Mouse (Mus musculus) thymus, adult 2 months (tissue): ENCODE results near the gene Shroom3. TPM values are rescaled to one million over a fixed set of nuclear protein-coding genes. Genes with fewer than 3 reads are reported as not detected.

Source experiments
- DNase-seq: peaks from one replicate; pipeline ENCODE4 v3.0.0; 2021
- H3K27ac ChIP-seq: fragments of 200-500 bp; 2 replicates; pipeline ENCODE4 v1.5.1; 2012; ENCODE audit warnings: low read length, control low read depth; ENCODE audit not compliant: control insufficient read depth, insufficient read depth
- H3K27me3 ChIP-seq: fragments of 200-500 bp; 2 replicates; pipeline ENCODE4 v1.6.1; 2012; ENCODE audit warnings: mild to moderate bottlenecking, low read length, moderate library complexity, mixed read lengths; ENCODE audit not compliant: control insufficient read depth, insufficient read depth
- H3K36me3 ChIP-seq: fragments of 200-500 bp; 2 replicates; pipeline ENCODE4 v1.6.1; 2012; ENCODE audit warnings: mild to moderate bottlenecking, low read length, moderate library complexity; ENCODE audit not compliant: control insufficient read depth, insufficient read depth
- H3K4me1 ChIP-seq: fragments of 200-500 bp; replicated peaks from 2 replicates; pipeline ENCODE4 v1.6.1; 2012; ENCODE audit warnings: low read length; ENCODE audit not compliant: control insufficient read depth, insufficient read depth
- H3K4me3 ChIP-seq: fragments of 200-500 bp; 2 replicates; pipeline ENCODE4 v1.5.1; 2012; ENCODE audit warnings: mild to moderate bottlenecking, low read length, control low read depth, moderate library complexity; ENCODE audit not compliant: control insufficient read depth, insufficient read depth
- CTCF ChIP-seq: fragments of 200-500 bp; IDR thresholded peaks from 2 replicates; pipeline ENCODE4 v1.5.1; 2012; ENCODE audit warnings: mild to moderate bottlenecking, control low read depth, low read length, moderate library complexity, borderline replicate concordance; ENCODE audit not compliant: control insufficient read depth, poor library complexity, insufficient read depth; ENCODE audit errors: extremely low read depth
- POLR2A ChIP-seq: fragments of 200-500 bp; IDR thresholded peaks from 2 replicates; pipeline ENCODE4 v1.6.1; 2012; ENCODE audit warnings: mild to moderate bottlenecking, low read length, control low read depth, moderate library complexity; ENCODE audit not compliant: control insufficient read depth, poor library complexity, insufficient read depth; ENCODE audit errors: extremely low read depth
- WGBS: fragments of 180-500 bp; shearing (Covaris S2); methylation state at CpG from one replicate; pipeline ENCODE4 v1.1.7; 2018; 5-methylcytosine and 5-hydroxymethylcytosine counted together
- polyA plus RNA-seq: library from polyadenylated mRNA; depleted of rRNA; stranded (reverse); fragments of >200 nt; gene quantifications from 2 replicates; pipeline ENCODE4 v1.2.3, GENCODE M21; 2012; rRNA removed

Shroom3 gene
- 3.0 and 4.0 TPM in 2 replicates for polyA plus RNA-seq

GRCm38 (mm10) chr5:92683351-92683807, at the start of gene Shroom3:
Gene Shroom3 (plus strand): TSS chr5:92683435.
- Histone ChIP-seq H3K4me1 (no peaks in the 10 kb centered on the region), H3K27me3 (peaks cover 12% of the 10 kb centered on the region; the same call in 1 of the 2 replicates), H3K4me3 (no peak within 1 kb of the TSS), H3K27ac (no peak within 1 kb of the TSS), H3K36me3 (no peaks in the 10 kb centered on the region)
- WGBS, result 5% methylated on average over 26 of the region's 26 CpGs
- no peak for DNase-seq
- TF ChIP-seq POLR2A (no peak), CTCF (no peak)

GRCm38 (mm10) chr5:92633526-92633925, 49.7 kb upstream of the Shroom3 start:
- no peak for DNase-seq
- no peaks in the 10 kb centered on the region for H3K4me1 ChIP-seq
- no peaks in the 10 kb centered on the region for H3K36me3 ChIP-seq
- no peak overlapping the region for H3K27ac ChIP-seq
- H3K4me3 ChIP-seq, result no peak overlapping the region
- H3K27me3 ChIP-seq, result no peaks in the 10 kb centered on the region
- TF ChIP-seq POLR2A (no peak), CTCF (no peak)
- 91% methylated on average over 4 of the region's 4 CpGs for WGBS

GRCm38 (mm10) chr5:92634916-92635315, 48.3 kb upstream of the Shroom3 start:
- 88% methylated on average over 3 of the region's 3 CpGs for WGBS
- Histone ChIP-seq H3K27me3 (no peaks in the 10 kb centered on the region), H3K4me1 (no peaks in the 10 kb centered on the region), H3K36me3 (no peaks in the 10 kb centered on the region), H3K4me3 (no peak overlapping the region), H3K27ac (no peak overlapping the region)
- no peak for TF ChIP-seq POLR2A
- no peak for TF ChIP-seq CTCF
- DNase-seq, result no peak

GRCm38 (mm10) chr5:92635891-92636290, 47.3 kb upstream of the Shroom3 start:
- WGBS, result 92% methylated on average over 5 of the region's 5 CpGs
- H3K4me3 ChIP-seq, result no peak overlapping the region
- no peaks in the 10 kb centered on the region for H3K36me3 ChIP-seq
- H3K4me1 ChIP-seq, result no peaks in the 10 kb centered on the region
- TF ChIP-seq POLR2A (no peak), CTCF (no peak)
- H3K27ac ChIP-seq, result no peak overlapping the region
- no peaks in the 10 kb centered on the region for H3K27me3 ChIP-seq
- no peak for DNase-seq

GRCm38 (mm10) chr5:92640861-92641260, 42.4 kb upstream of the Shroom3 start:
- DNase-seq, result no peak
- Histone ChIP-seq H3K4me3 (no peak overlapping the region), H3K4me1 (no peaks in the 10 kb centered on the region), H3K36me3 (no peaks in the 10 kb centered on the region), H3K27ac (no peak overlapping the region), H3K27me3 (no peaks in the 10 kb centered on the region)
- TF ChIP-seq POLR2A, result no peak
- TF ChIP-seq CTCF, result no peak
- 92% methylated on average over 3 of the region's 3 CpGs for WGBS

GRCm38 (mm10) chr5:92656256-92656655, 27.0 kb upstream of the Shroom3 start:
- WGBS, result 0% methylated on average over 1 of the region's 1 CpGs
- peak; percentile 68 for DNase-seq
- H3K27me3 ChIP-seq, result no peaks in the 10 kb centered on the region
- H3K4me3 ChIP-seq, result no peak overlapping the region
- TF ChIP-seq POLR2A, result no peak
- no peak for TF ChIP-seq CTCF
- H3K36me3 ChIP-seq, result no peaks in the 10 kb centered on the region
- H3K27ac ChIP-seq, result no peak overlapping the region
- no peaks in the 10 kb centered on the region for H3K4me1 ChIP-seq

GRCm38 (mm10) chr5:92664321-92664720, 18.9 kb upstream of the Shroom3 start:
- no peak for TF ChIP-seq POLR2A
- no peak for TF ChIP-seq CTCF
- Histone ChIP-seq H3K36me3 (no peaks in the 10 kb centered on the region), H3K4me3 (no peak overlapping the region), H3K27ac (no peak overlapping the region), H3K4me1 (no peaks in the 10 kb centered on the region), H3K27me3 (no peaks in the 10 kb centered on the region)
- no peak for DNase-seq
- 95% methylated on average over 2 of the region's 2 CpGs for WGBS
